Mouse (Mus musculus) ES-E14 (cell line): Measurements from ENCODE around the gene Smarca4. TPM values are rescaled to one million over a fixed set of nuclear protein-coding genes. Genes with fewer than 3 reads are reported as not detected.
A peak's percentile ranks its signal among the peaks of the same experiment; 100 is the strongest.

Experiments
- DNase-seq: peaks from one replicate; pipeline ENCODE4 v3.0.0-alpha.2; 2013; ENCODE audit warnings: low read depth, low spot score
- H3K27ac ChIP-seq: 2 replicates; pipeline ENCODE4 v1.5.1; 2012; ENCODE audit warnings: low read depth, mild to moderate bottlenecking, low read length, moderate library complexity, mixed read lengths; ENCODE audit not compliant: poor library complexity, insufficient read depth, severe bottlenecking
- H3K36me3 ChIP-seq: 2 replicates; pipeline ENCODE4 v1.6.1; 2012; ENCODE audit warnings: mild to moderate bottlenecking, low read length, moderate library complexity, mixed read lengths; ENCODE audit not compliant: control insufficient read depth, poor library complexity, insufficient read depth, severe bottlenecking
- H3K4me1 ChIP-seq, 2 experiments: fragments of 150-350 bp in 1 of 2; sonication (generic) in 1 of 2; 2 replicates each; pipeline ENCODE4 v1.6.1; 2012; ENCODE audit warnings: low read length in 2 of 2, mild to moderate bottlenecking in 1 of 2, mixed read lengths in 1 of 2; ENCODE audit not compliant: control insufficient read depth in 2 of 2, insufficient read depth in 2 of 2, poor library complexity in 1 of 2
- H3K4me3 ChIP-seq, 2 experiments: fragments of 150-350 bp in 1 of 2; sonication (generic) in 1 of 2; 2 replicates each; pipeline ENCODE4 v1.5.1; 2012; ENCODE audit warnings: low read length in 2 of 2, low read depth in 1 of 2, mild to moderate bottlenecking in 1 of 2, mixed read lengths in 1 of 2; ENCODE audit not compliant: insufficient read depth in 1 of 2, poor library complexity in 1 of 2, severe bottlenecking in 1 of 2
- H3K9ac ChIP-seq: 2 replicates; pipeline ENCODE4 v1.6.1; 2012; ENCODE audit warnings: low read depth, mild to moderate bottlenecking, low read length, mixed read lengths; ENCODE audit not compliant: poor library complexity, insufficient read depth, severe bottlenecking
- H3K9me3 ChIP-seq: fragments of 150-350 bp; sonication (generic); 2 replicates; pipeline ENCODE4 v1.6.1; 2012; ENCODE audit warnings: low read depth, mild to moderate bottlenecking, low read length; ENCODE audit not compliant: control insufficient read depth, insufficient read depth
- CHD2 ChIP-seq: IDR thresholded peaks from 2 replicates; pipeline ENCODE4 v1.6.1; 2014; ENCODE audit warnings: mild to moderate bottlenecking, low read depth, low read length, inconsistent platforms
- HCFC1 ChIP-seq: IDR thresholded peaks from 2 replicates; pipeline ENCODE4 v1.6.1; 2012; ENCODE audit warnings: low read length, inconsistent platforms, borderline replicate concordance; ENCODE audit not compliant: insufficient read depth
- MAFK ChIP-seq: IDR thresholded peaks from 2 replicates; pipeline ENCODE4 v1.6.1; 2014; ENCODE audit warnings: mild to moderate bottlenecking, low read depth, low read length, inconsistent platforms; ENCODE audit not compliant: insufficient read depth
- ZC3H11A ChIP-seq: IDR thresholded peaks from 2 replicates; pipeline ENCODE4 v1.6.1; 2012; ENCODE audit warnings: low read depth, mild to moderate bottlenecking, inconsistent platforms, low read length, borderline replicate concordance
- ZNF384 ChIP-seq: IDR thresholded peaks from 2 replicates; pipeline ENCODE4 v1.6.1; 2012; ENCODE audit warnings: low read depth, low read length, inconsistent platforms
- in situ Hi-C, 2 experiments: fragments of 600-800 bp; cut with MboI; formaldehyde crosslinking; loops; one replicate each; pipeline ENCODE4 v1.15.1; 2025; ENCODE audit warnings: low sequenced_read_pairs in 2 of 2, inconsistent platforms in 1 of 2; ENCODE audit not compliant: unreplicated experiment in 2 of 2
- total RNA-seq: library from RNA; depleted of rRNA; stranded (reverse); fragments of 300-350 nt; gene quantifications from 2 replicates; pipeline ENCODE4 v1.2.3, GENCODE M21; 2012

Smarca4 gene
- total RNA-seq, 1 experiment: 122 TPM

- TF ChIP-seq HCFC1 (no peak), ZC3H11A (no peak), ZNF384 (no peak), CHD2 (no peak), MAFK (no peak)
- peaks cover 23% of the 10 kb centered on the region for H3K36me3 ChIP-seq
Measured at GRCm38 (mm10) chr9:21706085-21706484, 90.1 kb downstream of the Smarca4 start.

GRCm38 (mm10) chr9:21706586-21707265 lies 90.8 kb downstream of the Smarca4 start:
- Histone ChIP-seq H3K9me3 (no peaks in the 10 kb centered on the region), H3K9ac (no peak overlapping the region), H3K36me3 (peaks cover 17% of the 10 kb centered on the region), H3K27ac (no peak overlapping the region), H3K4me1 (peaks cover 0 to 7% of the 10 kb centered on the region in 2 experiments; a peak in 2 of 4 replicates), H3K4me3 (no peak overlapping the region)
- in situ Hi-C loops: no loop called here
- TF ChIP-seq MAFK (0 out of 2 replicates have a peak, but pooled peaks have one; percentile 15), CHD2 (no peak)
- no peak for DNase-seq

More at GRCm38 (mm10) chr9:21706085-21706484, 90.1 kb downstream of the Smarca4 start:
- no peak overlapping the region for H3K27ac ChIP-seq
- no peak overlapping the region for H3K4me3 ChIP-seq
- H3K9ac ChIP-seq: no peak overlapping the region
- in situ Hi-C loops: no loop called here
- H3K9me3 ChIP-seq: no peaks in the 10 kb centered on the region
- DNase-seq: no peak
- H3K4me1 ChIP-seq: peaks cover 0 to 7% of the 10 kb centered on the region in 2 experiments; a peak in 2 of 4 replicates

DNA sequence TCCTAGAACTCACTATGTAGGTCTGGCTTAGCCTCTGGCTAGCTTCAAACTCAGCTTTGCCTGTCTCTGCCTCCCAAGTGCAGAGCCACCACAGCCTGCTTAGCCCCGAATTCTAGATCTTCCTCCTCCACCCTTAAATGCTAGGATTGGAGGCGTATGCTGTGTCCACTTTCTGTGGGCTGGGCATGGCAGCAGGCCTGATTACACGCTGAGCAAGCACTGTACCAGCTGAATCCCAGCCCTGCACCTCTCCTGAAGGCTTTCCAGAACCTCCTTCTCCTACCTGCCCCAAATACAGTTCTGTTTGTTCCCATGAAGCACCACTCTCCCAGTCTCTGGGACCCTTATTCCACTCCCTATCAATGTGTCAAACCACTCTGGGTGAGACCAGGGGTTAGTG lies 93.4 kb downstream of the Smarca4 start:
- TF ChIP-seq HCFC1 (no peak), MAFK (no peak), ZNF384 (no peak), ZC3H11A (no peak), CHD2 (no peak)
- DNase-seq: no peak
- H3K27ac ChIP-seq: no peak overlapping the region
- no peaks in the 10 kb centered on the region for H3K9me3 ChIP-seq
- H3K4me3 ChIP-seq: no peak overlapping the region
- H3K36me3 ChIP-seq: peaks cover 2% of the 10 kb centered on the region; the same call in 1 of the 2 replicates
- no peak overlapping the region for H3K9ac ChIP-seq
- H3K4me1 ChIP-seq: peaks cover 0 to 7% of the 10 kb centered on the region in 2 experiments; a peak in 2 of 4 replicates
- in situ Hi-C loops: no loop called here

DNA sequence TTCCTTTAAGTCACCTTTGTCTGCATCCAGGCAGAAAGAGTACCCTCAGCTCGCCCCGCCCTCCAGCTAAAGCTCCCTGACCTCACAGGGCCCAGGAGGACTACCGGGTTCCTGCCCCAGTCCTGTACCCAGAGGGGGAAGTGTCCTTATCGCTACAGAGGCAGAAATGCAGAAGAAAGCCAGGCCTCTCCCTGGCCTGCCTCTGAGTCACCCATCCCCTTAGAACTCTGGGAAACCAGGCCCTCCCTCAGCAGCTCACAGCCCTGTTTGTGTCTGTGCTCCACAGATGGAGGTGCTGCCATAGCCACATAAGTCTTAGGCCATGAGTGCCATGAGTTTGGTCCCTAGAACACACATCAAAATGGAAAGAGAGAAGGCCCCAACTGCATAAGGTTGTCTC lies 99.3 kb downstream of the Smarca4 start:
- Histone ChIP-seq H3K4me1 (peaks cover 3 to 5% of the 10 kb centered on the region in 2 experiments; a peak in 1 of 4 replicates), H3K27ac (no peak overlapping the region), H3K4me3 (no peak overlapping the region), H3K36me3 (no peaks in the 10 kb centered on the region), H3K9me3 (no peaks in the 10 kb centered on the region), H3K9ac (no peak overlapping the region)
- in situ Hi-C loops: no loop called here
- no peak for DNase-seq
- TF ChIP-seq ZC3H11A: no peak
- no peak for TF ChIP-seq MAFK
- TF ChIP-seq CHD2: no peak
- no peak for TF ChIP-seq ZNF384
- no peak for TF ChIP-seq HCFC1

DNA sequence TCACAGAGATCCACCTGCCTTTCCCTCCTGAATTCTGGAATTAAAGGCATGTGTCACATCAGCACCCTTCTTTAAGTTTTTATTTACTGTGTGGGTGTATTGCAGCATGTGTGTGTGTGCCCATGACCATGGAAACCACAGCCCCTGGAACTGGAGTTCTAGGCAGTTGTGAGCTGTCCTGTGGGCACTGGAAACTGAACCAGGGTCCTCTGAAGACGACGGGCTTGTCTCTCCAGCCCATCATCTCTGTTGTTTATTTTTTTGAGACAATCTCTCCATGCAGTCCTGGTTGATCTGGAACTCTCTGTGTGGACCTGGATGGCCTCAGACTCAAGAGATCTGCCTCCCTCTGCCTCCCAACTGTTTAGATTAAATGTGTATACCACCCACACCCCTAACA lies 101.0 kb downstream of the Smarca4 start:
- no peak for TF ChIP-seq ZC3H11A
- in situ Hi-C loops: no loop called here
- no peaks in the 10 kb centered on the region for H3K36me3 ChIP-seq
- no peak overlapping the region for H3K9ac ChIP-seq
- H3K4me3 ChIP-seq: no peak overlapping the region
- peaks cover 3 to 9% of the 10 kb centered on the region in 2 experiments; a peak in 1 of 4 replicates for H3K4me1 ChIP-seq
- no peak overlapping the region for H3K27ac ChIP-seq
- no peak for DNase-seq
- H3K9me3 ChIP-seq: no peaks in the 10 kb centered on the region
